Mouse (Mus musculus) limb, embryonic 12.5 days (tissue): Measurements from ENCODE around the gene Rnf10. TPM values are rescaled to one million over a fixed set of nuclear protein-coding genes. Genes with fewer than 3 reads are reported as not detected.

ENCODE experiments used
- ATAC-seq: fragments of 200-750 bp; cut with Nextera tagmentation; 2 replicates; pipeline ENCODE4 v1.8.0; 2017; ENCODE audit warnings: low read depth, moderate TSS enrichment; ENCODE audit not compliant: insufficient number of reproducible peaks, insufficient read depth, low FRiP score, low TSS enrichment
- H3K27ac ChIP-seq: fragments of 300-500 bp; sonication (generic); 2 replicates; pipeline ENCODE4 v1.5.1; 2016; ENCODE audit warnings: mild to moderate bottlenecking, moderate library complexity
- H3K27me3 ChIP-seq: fragments of 300-500 bp; sonication (generic); 2 replicates; pipeline ENCODE4 v1.6.1; 2016; ENCODE audit warnings: mild to moderate bottlenecking, moderate library complexity
- H3K36me3 ChIP-seq: fragments of 300-500 bp; sonication (generic); 2 replicates; pipeline ENCODE4 v1.6.1; 2016; ENCODE audit warnings: mild to moderate bottlenecking, moderate library complexity
- H3K4me1 ChIP-seq: fragments of 300-500 bp; sonication (generic); replicated peaks from 2 replicates; pipeline ENCODE4 v1.6.1; 2016
- H3K4me2 ChIP-seq: fragments of 300-500 bp; sonication (generic); 2 replicates; pipeline ENCODE4 v1.6.1; 2016; ENCODE audit warnings: mild to moderate bottlenecking, moderate library complexity
- H3K4me3 ChIP-seq: fragments of 300-500 bp; sonication (generic); replicated peaks from 2 replicates; pipeline ENCODE4 v1.5.1; 2016; ENCODE audit warnings: mild to moderate bottlenecking
- H3K9ac ChIP-seq: fragments of 300-500 bp; sonication (generic); replicated peaks from 2 replicates; pipeline ENCODE4 v1.6.1; 2016; ENCODE audit warnings: mild to moderate bottlenecking, moderate library complexity
- H3K9me3 ChIP-seq: fragments of 300-500 bp; sonication (generic); 2 replicates; pipeline ENCODE4 v1.6.1; 2016; ENCODE audit warnings: mild to moderate bottlenecking, moderate library complexity
- WGBS: fragments of 180-500 bp; shearing (Covaris S2); methylation state at CpG from one replicate; pipeline ENCODE4 v1.1.7; 2016; 5-methylcytosine and 5-hydroxymethylcytosine counted together
- polyA plus RNA-seq: library from polyadenylated mRNA; unstranded; fragments of >200 nt; fragmentation: Nextera tagmentation; extraction: Ambion mirVana; gene quantifications from 2 replicates; pipeline ENCODE4 v1.2.1, GENCODE M21; 2016

Gene Rnf10
- polyA plus RNA-seq, 1 experiment from 2014 or later = 184 TPM

DNA sequence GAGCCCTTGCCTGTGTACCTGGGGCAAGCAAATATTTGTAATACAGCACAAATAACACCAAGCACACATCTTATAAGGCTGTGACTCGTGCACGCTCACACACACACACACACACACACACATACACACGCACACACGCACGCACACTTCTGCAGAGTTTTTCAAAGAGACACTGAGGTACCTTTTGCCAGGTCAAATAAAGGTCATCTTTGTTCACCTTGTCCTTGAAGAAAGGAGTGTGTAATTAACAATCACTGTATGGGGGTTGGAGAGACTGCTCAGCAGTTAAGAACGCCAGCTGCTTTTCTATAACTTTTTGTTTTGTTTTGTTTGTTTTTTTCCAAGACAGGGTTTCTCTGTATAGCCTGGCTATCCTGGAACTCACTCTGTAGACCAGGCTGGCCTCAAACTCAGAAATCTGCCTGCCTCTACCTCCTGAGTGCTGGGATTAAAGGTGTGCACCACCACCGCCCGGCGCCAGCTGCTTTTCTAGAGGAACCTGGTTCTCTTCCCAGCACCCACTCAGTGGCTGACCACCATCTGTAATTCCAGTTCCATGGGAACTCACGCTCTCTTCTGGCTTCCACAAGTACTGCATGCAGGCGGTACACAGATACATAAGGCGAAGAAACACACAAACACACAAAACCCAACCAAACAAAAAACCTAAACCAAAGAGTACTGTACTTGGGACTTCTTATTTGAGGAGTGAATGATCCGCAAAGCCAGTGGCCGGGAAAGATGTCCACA lies 39.5 kb downstream of the Rnf10 start:
- ATAC-seq = no peak
- H3K36me3 ChIP-seq = no peaks in the 10 kb centered on the region
- H3K27me3 ChIP-seq = peaks cover 21% of the 10 kb centered on the region
- 92% methylated on average over 14 of the region's 14 CpGs for WGBS
- no peak overlapping the region for H3K27ac ChIP-seq
- H3K9me3 ChIP-seq = no peaks in the 10 kb centered on the region
- no peak overlapping the region for H3K4me3 ChIP-seq
- no peak overlapping the region for H3K9ac ChIP-seq
- peaks cover 20% of the 10 kb centered on the region for H3K4me1 ChIP-seq
- no peak overlapping the region for H3K4me2 ChIP-seq

DNA sequence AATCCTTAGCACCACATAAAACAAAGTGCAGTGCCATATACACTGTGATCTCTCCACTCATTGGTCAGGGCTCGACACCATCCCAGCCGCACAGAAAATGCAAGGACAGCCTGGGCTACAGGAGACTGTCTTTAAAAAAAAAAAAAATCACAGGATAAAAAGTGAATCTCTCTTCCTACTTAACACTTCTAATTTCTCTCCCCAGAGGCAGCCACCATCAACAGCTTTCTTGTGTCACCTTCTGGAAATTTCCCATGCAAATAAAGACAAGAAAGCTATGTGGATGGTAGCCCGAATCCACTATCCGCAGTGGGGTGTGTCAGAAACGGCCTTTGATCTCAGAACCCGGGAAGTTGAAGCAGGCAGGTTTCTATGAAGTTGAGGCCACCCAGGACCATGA lies 40.2 kb downstream of the Rnf10 start:
- no peak for ATAC-seq
- peaks cover 21% of the 10 kb centered on the region for H3K27me3 ChIP-seq
- H3K9ac ChIP-seq = no peak overlapping the region
- no peak overlapping the region for H3K4me2 ChIP-seq
- H3K4me3 ChIP-seq = no peak overlapping the region
- no peaks in the 10 kb centered on the region for H3K9me3 ChIP-seq
- H3K4me1 ChIP-seq = peaks cover 20% of the 10 kb centered on the region
- no peaks in the 10 kb centered on the region for H3K36me3 ChIP-seq
- 32% methylated on average over 6 of the region's 6 CpGs for whole genome bisulfite sequencing
- H3K27ac ChIP-seq = no peak overlapping the region

DNA sequence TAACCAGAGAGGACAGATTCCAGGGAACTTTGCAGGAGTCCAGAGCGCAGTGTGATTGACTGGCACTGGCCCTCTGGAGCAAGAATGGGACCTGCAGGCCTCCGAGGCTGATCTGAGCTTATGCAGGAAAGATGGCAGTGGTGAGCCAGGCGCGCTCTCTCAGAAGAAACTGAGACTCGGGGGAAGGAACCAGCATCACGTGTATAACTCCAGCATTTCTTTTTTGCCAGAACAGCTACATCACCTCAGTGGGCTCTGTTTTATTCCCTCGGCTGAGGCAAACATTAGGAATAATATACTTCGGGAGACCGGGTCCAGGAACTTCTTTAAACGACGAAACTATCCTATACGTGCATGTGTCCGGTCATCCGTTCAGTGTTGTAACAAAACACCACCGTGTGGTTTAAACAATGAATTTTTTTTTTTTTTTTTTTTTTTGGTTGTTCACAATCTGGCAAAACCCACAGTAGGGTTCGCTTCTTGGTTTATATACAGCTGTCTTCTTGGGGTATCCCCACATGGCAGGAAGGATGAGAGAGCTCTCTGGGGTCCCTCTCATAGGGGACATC lies 41.1 kb downstream of the Rnf10 start:
- Histone ChIP-seq H3K4me1 (peaks cover 20% of the 10 kb centered on the region), H3K27ac (no peak overlapping the region), H3K4me2 (no peak overlapping the region), H3K36me3 (no peaks in the 10 kb centered on the region), H3K9ac (no peak overlapping the region; the same call in 1 of the 2 replicates), H3K9me3 (no peaks in the 10 kb centered on the region), H3K27me3 (peaks cover 21% of the 10 kb centered on the region), H3K4me3 (no peak overlapping the region)
- ATAC-seq = no peak
- 37% methylated on average over 16 of the region's 16 CpGs for WGBS

DNA sequence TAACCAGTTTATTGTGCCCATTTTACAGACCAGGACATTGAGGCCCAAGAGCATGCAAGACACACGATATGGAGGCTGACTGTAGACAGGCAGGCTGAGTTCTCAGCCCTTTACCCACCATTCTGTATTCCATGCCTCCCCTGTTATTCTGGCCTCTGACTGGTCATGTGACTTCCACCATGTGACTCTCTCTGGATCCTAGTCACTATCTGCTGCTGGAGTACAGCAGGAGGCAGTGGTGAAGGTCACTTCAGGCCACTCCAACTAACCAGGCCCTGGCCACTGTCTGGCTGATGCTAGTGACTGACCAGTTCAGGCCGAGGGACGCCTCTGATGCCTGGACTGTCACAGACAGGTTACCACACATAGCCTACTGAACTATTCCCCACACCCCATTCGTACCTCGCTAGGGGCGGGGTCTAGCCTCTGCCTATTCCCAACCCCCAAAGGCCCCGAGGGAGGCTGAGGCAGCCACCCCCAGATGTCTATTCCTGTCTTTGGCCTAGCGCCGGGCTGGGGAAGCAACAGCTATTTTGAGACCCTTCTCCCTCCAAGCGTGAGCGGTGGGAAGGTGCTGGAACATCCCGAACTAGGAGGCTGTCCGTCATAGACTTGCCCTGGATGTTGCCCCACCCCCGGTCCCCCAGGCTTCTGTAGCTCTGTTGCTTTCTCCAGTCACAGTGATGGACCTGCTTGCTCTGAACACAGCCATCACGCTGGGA lies 41.7 kb downstream of the Rnf10 start:
- no peak overlapping the region for H3K4me2 ChIP-seq

DNA sequence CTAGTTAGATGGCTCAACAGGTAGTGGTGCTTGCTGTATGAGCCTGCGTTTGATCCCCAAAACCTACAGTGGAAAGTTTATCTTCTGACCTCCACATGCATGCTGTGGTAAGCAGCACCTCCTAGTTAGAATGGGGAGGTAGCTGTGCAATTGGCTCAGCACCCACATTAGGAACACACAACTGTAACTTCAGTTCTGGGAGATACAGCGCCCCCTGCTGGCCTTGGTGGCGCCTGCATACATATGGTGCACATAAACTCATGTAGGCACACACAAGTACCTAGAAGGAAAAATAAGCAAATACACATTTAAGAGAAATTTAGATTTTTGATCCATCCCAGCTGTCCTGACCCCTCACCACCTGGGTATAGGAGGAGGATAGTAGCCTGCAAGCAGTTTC lies 50.2 kb downstream of the Rnf10 start:
- no peak for ATAC-seq
- Histone ChIP-seq H3K9me3 (0 out of 2 replicates have a peak, but pooled peaks cover 5% of the 10 kb centered on the region), H3K4me1 (peaks cover 26% of the 10 kb centered on the region), H3K27me3 (no peaks in the 10 kb centered on the region), H3K4me3 (no peak overlapping the region), H3K9ac (no peak overlapping the region), H3K4me2 (no peak overlapping the region), H3K27ac (no peak overlapping the region), H3K36me3 (no peaks in the 10 kb centered on the region)
- WGBS = 73% methylated on average over 3 of the region's 3 CpGs

More for the DNA sequence above, 41.7 kb downstream of the Rnf10 start:
- Histone ChIP-seq H3K4me1 (peaks cover 20% of the 10 kb centered on the region), H3K27ac (no peak overlapping the region), H3K27me3 (peaks cover 21% of the 10 kb centered on the region), H3K36me3 (no peaks in the 10 kb centered on the region), H3K4me3 (no peak overlapping the region), H3K9me3 (no peaks in the 10 kb centered on the region), H3K9ac (no peak overlapping the region; the same call in 1 of the 2 replicates)
- no peak for ATAC-seq
- WGBS = 56% methylated on average over 15 of the region's 15 CpGs

DNA sequence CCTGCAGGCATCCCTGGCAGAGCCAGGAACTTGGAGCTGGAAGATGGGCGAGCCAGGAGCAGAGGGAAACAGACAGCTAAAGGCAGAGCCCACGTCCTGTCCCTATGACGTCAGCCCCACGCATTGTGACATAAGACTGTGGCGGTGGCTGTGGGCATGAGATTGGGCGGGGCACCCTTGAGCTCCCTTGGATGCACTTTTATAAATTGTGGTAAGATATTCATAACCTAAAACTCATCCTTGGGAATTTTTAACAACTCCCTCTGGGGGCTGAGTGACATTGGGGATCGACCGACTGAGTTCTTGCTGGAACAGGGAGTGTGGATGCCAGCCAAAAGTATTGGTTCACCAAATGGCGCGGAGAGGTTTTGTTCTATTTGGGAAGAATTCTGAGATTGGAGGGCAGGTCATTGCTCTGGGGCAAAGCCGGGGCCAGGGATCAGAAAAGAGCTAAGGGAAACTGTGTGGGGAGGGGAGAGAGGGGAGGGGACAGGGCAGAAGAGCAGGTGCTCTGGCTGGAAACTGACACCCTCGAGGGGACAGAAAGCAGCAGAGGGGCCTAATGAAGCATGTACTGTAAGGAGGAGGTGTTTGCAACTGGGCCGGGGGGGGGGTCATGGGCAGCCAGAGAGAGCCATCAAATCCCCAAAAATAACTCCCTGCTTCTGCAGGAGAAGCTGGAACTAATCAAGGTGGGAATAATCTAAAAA lies 51.6 kb downstream of the Rnf10 start:
- H3K4me1 ChIP-seq = peaks cover 27% of the 10 kb centered on the region
- no peak overlapping the region for H3K4me2 ChIP-seq
- no peak overlapping the region for H3K9ac ChIP-seq
- H3K4me3 ChIP-seq = no peak overlapping the region
- H3K9me3 ChIP-seq = 0 out of 2 replicates have a peak, but pooled peaks cover 5% of the 10 kb centered on the region
- no peaks in the 10 kb centered on the region for H3K36me3 ChIP-seq
- 43% methylated on average over 13 of the region's 13 CpGs for WGBS
- no peaks in the 10 kb centered on the region for H3K27me3 ChIP-seq
- H3K27ac ChIP-seq = no peak overlapping the region
- ATAC-seq = no peak

DNA sequence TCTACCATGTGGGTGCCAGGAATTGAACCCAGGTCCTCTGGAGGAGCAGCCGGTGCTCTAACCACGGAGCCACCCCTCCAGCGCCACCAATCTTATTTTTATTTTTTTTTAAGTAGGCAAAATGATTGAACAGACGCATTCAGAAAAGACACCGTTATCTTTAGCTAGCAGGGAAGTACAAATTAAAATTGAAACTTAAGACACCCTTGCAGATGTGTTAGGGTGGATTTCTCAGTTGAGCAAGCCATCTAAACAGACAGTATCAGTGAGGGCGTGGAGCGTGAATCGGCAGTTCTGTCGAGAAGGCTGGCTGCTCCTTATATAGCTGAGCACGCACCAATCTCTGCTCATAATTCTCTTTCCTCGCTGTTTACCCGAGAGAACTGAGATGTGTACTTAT lies 54.7 kb downstream of the Rnf10 start:
- Histone ChIP-seq H3K9me3 (0 out of 2 replicates have a peak, but pooled peaks cover 5% of the 10 kb centered on the region), H3K27ac (no peak overlapping the region), H3K36me3 (no peaks in the 10 kb centered on the region), H3K4me1 (peaks cover 24% of the 10 kb centered on the region), H3K4me3 (no peak overlapping the region), H3K9ac (no peak overlapping the region), H3K27me3 (peaks cover 4% of the 10 kb centered on the region; the same call in 1 of the 2 replicates), H3K4me2 (no peak overlapping the region)
- WGBS = 92% methylated on average over 12 of the region's 12 CpGs
- no peak for ATAC-seq

DNA sequence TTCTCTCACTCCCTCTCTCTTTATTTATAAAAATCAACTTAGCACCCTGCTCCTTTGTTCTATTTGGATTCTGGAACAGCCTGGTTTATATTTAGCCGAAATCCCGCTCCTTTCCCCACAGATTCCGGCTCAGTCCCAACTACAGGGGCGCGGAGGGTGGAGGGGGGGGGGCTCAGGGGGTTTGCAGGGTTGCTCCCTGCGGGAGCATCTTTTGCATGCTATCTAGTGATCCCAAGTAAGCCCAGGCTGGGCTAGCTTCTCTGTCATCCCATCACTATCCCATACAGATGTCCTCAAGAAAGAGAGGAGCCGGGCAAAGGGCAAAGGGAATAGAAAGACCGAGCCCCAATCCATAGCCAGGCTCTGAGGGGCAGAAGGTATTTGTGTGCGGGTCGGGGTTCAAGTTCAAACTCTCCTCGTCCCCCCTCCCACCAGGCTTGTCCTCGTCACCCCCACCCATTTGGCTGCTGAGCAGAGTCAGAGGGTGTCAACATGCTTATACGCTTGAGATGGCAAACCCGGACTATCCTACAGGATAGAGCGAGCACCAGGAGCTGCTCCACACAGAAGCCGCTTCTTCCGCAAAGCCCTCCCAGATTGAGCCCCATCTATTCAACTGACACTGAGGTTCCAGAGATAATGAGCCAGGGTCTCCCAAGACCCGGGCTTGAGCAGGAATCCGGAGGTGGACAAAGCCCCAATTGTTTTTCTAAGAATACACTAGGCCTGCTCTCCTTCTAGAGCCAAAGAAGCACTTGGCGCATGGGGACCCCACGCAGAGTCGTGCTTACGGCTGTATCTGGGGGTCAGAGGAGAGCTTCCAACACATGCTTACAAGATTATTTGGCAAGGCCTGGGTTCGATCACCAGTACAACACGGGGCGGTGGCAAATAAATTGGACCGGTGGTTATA lies 57.2 kb downstream of the Rnf10 start:
- H3K4me1 ChIP-seq = peaks cover 11% of the 10 kb centered on the region
- 0 out of 2 replicates have a peak, but pooled peaks cover 5% of the 10 kb centered on the region for H3K9me3 ChIP-seq
- no peaks in the 10 kb centered on the region for H3K36me3 ChIP-seq
- WGBS = 28% methylated on average over 27 of the region's 27 CpGs
- peak overlapping the region; percentile 46 for H3K4me3 ChIP-seq
- peaks cover 4% of the 10 kb centered on the region; the same call in 1 of the 2 replicates for H3K27me3 ChIP-seq
- peak overlapping the region; percentile 8; the same call in 1 of the 2 replicates for H3K27ac ChIP-seq
- H3K9ac ChIP-seq = peak overlapping the region; percentile 66
- ATAC-seq = peak; percentile 43; the same call in 1 of the 2 replicates
- peak overlapping the region; percentile 70 for H3K4me2 ChIP-seq

DNA sequence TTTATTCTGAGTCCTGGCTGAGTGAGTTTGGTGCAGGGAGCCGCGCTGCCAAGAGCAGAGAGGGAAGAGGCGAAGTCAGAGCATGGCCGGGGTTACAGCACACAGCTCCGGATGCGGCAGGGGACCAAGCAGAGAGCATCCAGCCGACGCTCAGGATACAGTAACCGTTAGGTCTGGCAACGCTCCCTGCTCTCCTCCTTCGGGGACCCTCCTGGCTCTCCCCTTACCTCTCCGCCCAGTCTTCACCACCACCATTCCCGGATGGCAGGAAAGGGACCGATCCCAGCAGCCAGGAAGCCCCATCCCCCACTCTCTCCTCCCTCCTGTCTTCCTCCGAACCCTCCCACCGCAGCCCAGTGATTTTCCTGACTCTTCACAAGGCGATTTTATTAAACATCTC lies 57.8 kb downstream of the Rnf10 start:
- ATAC-seq = peak; percentile 70; the same call in 1 of the 2 replicates
- H3K4me2 ChIP-seq = peak overlapping the region; percentile 70
- H3K27ac ChIP-seq = peak overlapping the region; percentile 8; the same call in 1 of the 2 replicates
- 0 out of 2 replicates have a peak, but pooled peaks cover 5% of the 10 kb centered on the region for H3K9me3 ChIP-seq
- peaks cover 11% of the 10 kb centered on the region for H3K4me1 ChIP-seq
- peak overlapping the region; percentile 46 for H3K4me3 ChIP-seq
- H3K27me3 ChIP-seq = peaks cover 4% of the 10 kb centered on the region; the same call in 1 of the 2 replicates
- 0% methylated on average over 17 of the region's 17 CpGs for WGBS
- H3K9ac ChIP-seq = peak overlapping the region; percentile 66
- no peaks in the 10 kb centered on the region for H3K36me3 ChIP-seq

DNA sequence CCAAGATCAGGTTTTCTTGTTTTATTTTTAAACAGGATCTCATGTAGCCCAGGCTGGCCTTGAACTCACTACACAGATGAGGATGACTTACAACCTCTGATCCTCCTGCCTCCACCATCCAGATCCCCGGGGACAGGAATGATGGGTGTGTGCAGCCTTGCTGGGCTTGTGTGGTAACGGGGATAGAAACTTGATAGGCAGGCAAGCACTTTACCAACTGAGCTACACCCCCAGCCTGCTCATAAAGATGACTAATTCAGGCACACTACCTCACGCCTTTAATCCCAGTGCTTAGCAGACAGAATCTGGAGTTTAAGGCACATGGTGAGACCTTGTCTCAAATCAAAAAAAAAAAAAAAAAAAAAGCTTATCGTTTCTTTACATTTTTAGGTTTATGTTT lies 59.8 kb downstream of the Rnf10 start:
- ATAC-seq = no peak
- H3K27ac ChIP-seq = no peak overlapping the region
- H3K4me3 ChIP-seq = no peak overlapping the region
- H3K9me3 ChIP-seq = no peaks in the 10 kb centered on the region
- peaks cover 16% of the 10 kb centered on the region for H3K4me1 ChIP-seq
- WGBS = 41% methylated on average over 4 of the region's 4 CpGs
- no peaks in the 10 kb centered on the region for H3K36me3 ChIP-seq
- H3K9ac ChIP-seq = no peak overlapping the region
- no peak overlapping the region for H3K4me2 ChIP-seq
- peaks cover 4% of the 10 kb centered on the region; the same call in 1 of the 2 replicates for H3K27me3 ChIP-seq
